Mouse (Mus musculus): ENCODE results near the gene Cep104. TPM values are rescaled to one million over a fixed set of nuclear protein-coding genes. Genes with fewer than 3 reads are reported as not detected.
A peak's percentile ranks its signal among the peaks of the same experiment; 100 is the strongest.

The Cep104 gene
- polyA plus RNA-seq, 1 experiment from 2014 or later: 8.7 TPM

- Histone ChIP-seq H3K4me3 (replicated peaks; ENCODE audit: low read depth, low read length) (peak overlapping the region; percentile 94), H3K4me1 (replicated peaks; ENCODE audit: insufficient read depth, low read length) (peaks cover 4% of the 10 kb centered on the region), H3K9ac (ENCODE audit: low read depth, low read length) (peak overlapping the region; percentile 88), H3K27me3 (ENCODE audit: insufficient read depth, low read length) (no peaks in the 10 kb centered on the region), H3K4me2 (ENCODE audit: low read length) (peak overlapping the region; percentile 92), H3K27ac (no peak overlapping the region), H3K9me3 (replicated peaks; ENCODE audit: low read length) (no peaks in the 10 kb centered on the region), H3K36me3 (ENCODE audit: insufficient read depth, low read length) (peaks cover 14% of the 10 kb centered on the region)
- DNase-seq (ENCODE audit: low spot score) (peak; percentile 4), ATAC-seq (replicated peaks; ENCODE audit: low FRiP score, low read depth) (no peak)
- 39% methylated on average over 6 of the region's 6 CpGs for WGBS
- 0 out of 2 replicates have a peak, but pooled peaks have one; percentile 8 for TF ChIP-seq CTCF (IDR thresholded peaks at IDR 0.05; ENCODE audit: low read depth)
Measured at GRCm38 (mm10) chr4:153975768-153976167, 774 bp downstream of the Cep104 start.

GRCm38 (mm10) chr4:153979243-153979642 lies 4.2 kb downstream of the Cep104 start:
- Histone ChIP-seq H3K27ac (no peak overlapping the region), H3K4me1 (replicated peaks; ENCODE audit: insufficient read depth, low read length) (peaks cover 4% of the 10 kb centered on the region), H3K9me3 (replicated peaks; ENCODE audit: low read length) (no peaks in the 10 kb centered on the region), H3K4me3 (replicated peaks; ENCODE audit: low read depth, low read length) (no peak overlapping the region), H3K27me3 (ENCODE audit: insufficient read depth, low read length) (no peaks in the 10 kb centered on the region), H3K36me3 (ENCODE audit: insufficient read depth, low read length) (peaks cover 34% of the 10 kb centered on the region), H3K4me2 (ENCODE audit: low read length) (no peak overlapping the region), H3K9ac (ENCODE audit: low read depth, low read length) (no peak overlapping the region)
- DNase-seq (ENCODE audit: low spot score) (no peak), ATAC-seq (replicated peaks; ENCODE audit: low FRiP score, low read depth) (no peak)
- WGBS: 82% methylated on average over 10 of the region's 10 CpGs
- TF ChIP-seq CTCF (IDR thresholded peaks at IDR 0.05; ENCODE audit: low read depth): no peak

- H3K27ac ChIP-seq: no peak overlapping the region
- no peak overlapping the region for H3K4me2 ChIP-seq (ENCODE audit: low read length)
- H3K36me3 ChIP-seq (ENCODE audit: insufficient read depth, low read length): peaks cover 46% of the 10 kb centered on the region
- peaks cover 4% of the 10 kb centered on the region for H3K4me1 ChIP-seq (replicated peaks; ENCODE audit: insufficient read depth, low read length)
- WGBS: 94% methylated on average over 11 of the region's 11 CpGs
- no peak for TF ChIP-seq CTCF (IDR thresholded peaks at IDR 0.05; ENCODE audit: low read depth)
- no peak overlapping the region for H3K9ac ChIP-seq (ENCODE audit: low read depth, low read length)
- H3K4me3 ChIP-seq (replicated peaks; ENCODE audit: low read depth, low read length): no peak overlapping the region
- H3K27me3 ChIP-seq (ENCODE audit: insufficient read depth, low read length): no peaks in the 10 kb centered on the region
- DNase-seq (ENCODE audit: low spot score): no peak
- no peaks in the 10 kb centered on the region for H3K9me3 ChIP-seq (replicated peaks; ENCODE audit: low read length)
- ATAC-seq (replicated peaks; ENCODE audit: low FRiP score, low read depth): no peak
Measured at GRCm38 (mm10) chr4:153980470-153980869, 5.5 kb downstream of the Cep104 start.

GRCm38 (mm10) chr4:153992715-153993114 lies 17.7 kb downstream of the Cep104 start:
- WGBS: 90% methylated on average over 10 of the region's 10 CpGs
- Histone ChIP-seq H3K27me3 (ENCODE audit: insufficient read depth, low read length) (no peaks in the 10 kb centered on the region), H3K9me3 (replicated peaks; ENCODE audit: low read length) (no peaks in the 10 kb centered on the region), H3K36me3 (ENCODE audit: insufficient read depth, low read length) (peaks cover 76% of the 10 kb centered on the region), H3K27ac (no peak overlapping the region), H3K9ac (ENCODE audit: low read depth, low read length) (no peak overlapping the region), H3K4me2 (ENCODE audit: low read length) (no peak overlapping the region), H3K4me3 (replicated peaks; ENCODE audit: low read depth, low read length) (no peak overlapping the region), H3K4me1 (replicated peaks; ENCODE audit: insufficient read depth, low read length) (no peaks in the 10 kb centered on the region)
- DNase-seq (ENCODE audit: low spot score) (no peak), ATAC-seq (replicated peaks; ENCODE audit: low FRiP score, low read depth) (no peak)
- TF ChIP-seq CTCF (IDR thresholded peaks at IDR 0.05; ENCODE audit: low read depth): no peak

DNA sequence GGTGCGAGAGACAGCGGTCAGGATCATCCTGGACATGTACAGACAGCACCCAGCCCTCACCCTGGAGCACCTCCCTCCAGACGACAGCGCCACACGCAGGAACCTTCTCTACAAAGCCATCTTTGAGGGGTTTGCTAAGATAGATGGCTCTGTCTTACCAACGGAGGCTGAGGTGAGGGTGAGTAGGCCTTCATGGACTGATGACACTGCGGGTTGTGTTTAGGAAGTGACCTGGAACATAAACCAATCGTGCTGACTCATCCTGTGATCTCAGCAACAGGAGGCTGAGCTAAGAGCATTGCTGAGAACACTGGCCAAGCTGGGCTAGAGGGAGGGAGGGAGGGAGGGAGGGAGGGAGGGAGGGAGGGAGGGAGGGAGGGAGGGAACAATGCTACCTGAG lies 18.5 kb downstream of the Cep104 start:
- no peak overlapping the region for H3K4me2 ChIP-seq (ENCODE audit: low read length)
- peaks cover 76% of the 10 kb centered on the region for H3K36me3 ChIP-seq (ENCODE audit: insufficient read depth, low read length)
- no peaks in the 10 kb centered on the region for H3K4me1 ChIP-seq (replicated peaks; ENCODE audit: insufficient read depth, low read length)
- H3K9me3 ChIP-seq (replicated peaks; ENCODE audit: low read length): no peaks in the 10 kb centered on the region
- H3K4me3 ChIP-seq (replicated peaks; ENCODE audit: low read depth, low read length): no peak overlapping the region
- no peak for TF ChIP-seq CTCF (IDR thresholded peaks at IDR 0.05; ENCODE audit: low read depth)
- no peak for ATAC-seq (replicated peaks; ENCODE audit: low FRiP score, low read depth)
- no peak overlapping the region for H3K9ac ChIP-seq (ENCODE audit: low read depth, low read length)
- WGBS: 86% methylated on average over 8 of the region's 8 CpGs
- H3K27ac ChIP-seq: no peak overlapping the region
- H3K27me3 ChIP-seq (ENCODE audit: insufficient read depth, low read length): no peaks in the 10 kb centered on the region
- DNase-seq (ENCODE audit: low spot score): no peak

- no peak for ATAC-seq (replicated peaks; ENCODE audit: low FRiP score, low read depth)
Measured at GRCm38 (mm10) chr4:154005488-154005887, 30.5 kb downstream of the Cep104 start.

DNA sequence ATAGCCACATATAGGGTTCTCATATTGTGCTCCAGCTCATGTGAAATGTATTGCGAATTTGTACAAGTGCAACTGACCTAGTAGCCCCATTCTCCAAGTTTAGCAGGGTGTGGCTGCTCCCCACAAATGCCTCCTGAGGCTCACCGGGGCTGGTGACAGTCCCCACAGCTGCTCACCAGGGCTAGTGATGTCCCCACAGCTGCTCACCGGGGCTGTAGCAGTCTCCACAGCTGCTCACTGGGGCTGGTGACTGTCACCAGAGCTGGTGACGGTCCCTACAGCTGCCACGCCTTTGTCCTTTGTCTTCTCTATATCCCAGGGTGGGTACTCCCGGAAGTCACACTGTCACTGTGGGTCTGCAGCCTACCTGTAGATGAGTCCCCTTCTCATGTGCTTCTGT lies 31.3 kb downstream of the Cep104 start:
- no peak overlapping the region for H3K27ac ChIP-seq
- no peak overlapping the region for H3K9ac ChIP-seq (ENCODE audit: low read depth, low read length)
- no peaks in the 10 kb centered on the region for H3K27me3 ChIP-seq (ENCODE audit: insufficient read depth, low read length)
- DNase-seq (ENCODE audit: low spot score) (no peak), ATAC-seq (replicated peaks; ENCODE audit: low FRiP score, low read depth) (no peak)
- no peaks in the 10 kb centered on the region for H3K9me3 ChIP-seq (replicated peaks; ENCODE audit: low read length)
- H3K4me1 ChIP-seq (replicated peaks; ENCODE audit: insufficient read depth, low read length): no peaks in the 10 kb centered on the region
- no peak for TF ChIP-seq CTCF (IDR thresholded peaks at IDR 0.05; ENCODE audit: low read depth)
- H3K4me3 ChIP-seq (replicated peaks; ENCODE audit: low read depth, low read length): no peak overlapping the region
- 94% methylated on average over 6 of the region's 6 CpGs for WGBS
- H3K4me2 ChIP-seq (ENCODE audit: low read length): no peak overlapping the region
- H3K36me3 ChIP-seq (ENCODE audit: insufficient read depth, low read length): peaks cover 22% of the 10 kb centered on the region

More at GRCm38 (mm10) chr4:154005488-154005887, 30.5 kb downstream of the Cep104 start:
- Histone ChIP-seq H3K9me3 (replicated peaks; ENCODE audit: low read length) (no peaks in the 10 kb centered on the region), H3K4me3 (replicated peaks; ENCODE audit: low read depth, low read length) (no peak overlapping the region), H3K9ac (ENCODE audit: low read depth, low read length) (no peak overlapping the region), H3K4me2 (ENCODE audit: low read length) (no peak overlapping the region), H3K27ac (no peak overlapping the region), H3K4me1 (replicated peaks; ENCODE audit: insufficient read depth, low read length) (no peaks in the 10 kb centered on the region), H3K36me3 (ENCODE audit: insufficient read depth, low read length) (peaks cover 22% of the 10 kb centered on the region), H3K27me3 (ENCODE audit: insufficient read depth, low read length) (no peaks in the 10 kb centered on the region)
- WGBS: 90% methylated on average over 5 of the region's 5 CpGs
- TF ChIP-seq CTCF (IDR thresholded peaks at IDR 0.05; ENCODE audit: low read depth): no peak
- DNase-seq (ENCODE audit: low spot score): no peak

Data from kidney, postnatal 0 days (tissue).